Mouse (Mus musculus) spleen, postnatal 36 days (tissue): Measurements from ENCODE around the gene Slc8a1.

ENCODE experiments used
- DNase-seq, 2 experiments: peaks; one replicate each; pipeline ENCODE4 v3.0.0; 2022; ENCODE audit warnings: low spot score in 2 of 2, mixed read lengths in 1 of 2

Gene Slc8a1

DNA sequence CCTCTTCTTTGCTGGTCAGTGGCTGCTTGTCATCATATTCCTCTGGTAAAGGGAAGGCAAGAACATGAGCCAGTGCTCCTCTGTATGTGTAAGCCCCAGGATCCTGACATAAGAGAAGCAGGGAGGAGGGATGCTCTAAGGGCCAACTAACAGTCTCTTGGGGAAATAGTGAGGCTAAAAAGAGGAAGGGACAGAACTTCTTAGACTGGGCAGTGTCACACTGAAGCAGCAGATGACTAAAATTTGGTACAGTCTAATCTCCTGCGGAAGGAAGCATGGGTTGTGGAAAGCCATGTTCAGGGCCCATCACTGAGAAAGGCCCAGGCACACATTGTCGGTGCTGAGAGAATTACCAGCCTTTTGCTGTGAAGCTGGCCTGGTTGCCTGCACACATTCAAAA lies 305.4 kb downstream of the Slc8a1 start:
- no peak for DNase-seq

DNA sequence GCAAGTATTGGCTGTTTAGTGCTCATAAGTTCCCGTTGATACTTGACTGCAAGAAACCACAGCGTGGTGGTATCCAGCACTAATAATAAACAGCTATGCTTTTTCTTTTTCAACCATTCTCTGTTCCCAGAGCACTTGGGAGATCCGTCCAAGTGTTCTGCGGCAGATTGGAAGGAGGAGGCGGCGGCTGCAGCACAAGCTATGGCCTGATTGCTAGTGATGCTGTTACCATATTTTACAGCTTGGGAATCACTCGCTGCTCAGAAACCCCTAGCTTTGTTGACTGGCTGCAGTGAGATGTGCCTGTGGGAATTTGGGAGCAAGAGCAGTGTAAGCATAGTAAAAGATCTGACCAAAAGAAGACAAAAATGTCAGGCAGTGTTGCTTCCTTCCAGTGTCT lies 310.9 kb downstream of the Slc8a1 start:
- no peak for DNase-seq

DNA sequence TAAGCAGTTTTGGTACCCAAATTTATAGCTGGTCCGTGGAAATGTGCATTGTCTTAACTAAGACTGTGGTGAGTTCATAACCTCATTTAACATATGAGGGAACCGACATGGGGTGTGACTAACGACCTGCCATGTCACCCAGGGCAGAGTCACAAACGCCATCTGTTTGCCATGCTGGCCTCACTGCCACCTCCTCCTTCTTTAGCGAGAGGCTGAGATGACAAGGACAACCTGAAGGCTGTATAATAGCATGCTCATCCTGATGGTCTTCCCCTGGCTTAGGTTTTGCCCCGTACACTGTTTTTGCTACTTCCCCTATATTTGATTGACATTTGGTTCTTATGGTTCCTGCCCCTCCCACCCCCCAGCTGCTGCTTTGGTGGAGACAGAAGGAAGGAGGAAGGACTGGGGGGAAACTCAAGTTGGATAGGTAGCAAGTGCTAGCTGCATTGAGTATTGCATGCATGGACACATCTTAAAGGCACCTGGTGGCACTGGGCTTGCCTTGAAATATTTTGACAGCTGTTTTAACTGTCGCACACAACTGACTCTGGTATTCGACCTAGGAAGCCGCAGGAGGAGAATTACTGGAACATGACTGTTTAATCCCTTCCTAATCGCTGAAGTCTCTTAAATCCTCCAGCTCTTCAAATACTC lies 313.8 kb downstream of the Slc8a1 start:
- DNase-seq = no peak

DNA sequence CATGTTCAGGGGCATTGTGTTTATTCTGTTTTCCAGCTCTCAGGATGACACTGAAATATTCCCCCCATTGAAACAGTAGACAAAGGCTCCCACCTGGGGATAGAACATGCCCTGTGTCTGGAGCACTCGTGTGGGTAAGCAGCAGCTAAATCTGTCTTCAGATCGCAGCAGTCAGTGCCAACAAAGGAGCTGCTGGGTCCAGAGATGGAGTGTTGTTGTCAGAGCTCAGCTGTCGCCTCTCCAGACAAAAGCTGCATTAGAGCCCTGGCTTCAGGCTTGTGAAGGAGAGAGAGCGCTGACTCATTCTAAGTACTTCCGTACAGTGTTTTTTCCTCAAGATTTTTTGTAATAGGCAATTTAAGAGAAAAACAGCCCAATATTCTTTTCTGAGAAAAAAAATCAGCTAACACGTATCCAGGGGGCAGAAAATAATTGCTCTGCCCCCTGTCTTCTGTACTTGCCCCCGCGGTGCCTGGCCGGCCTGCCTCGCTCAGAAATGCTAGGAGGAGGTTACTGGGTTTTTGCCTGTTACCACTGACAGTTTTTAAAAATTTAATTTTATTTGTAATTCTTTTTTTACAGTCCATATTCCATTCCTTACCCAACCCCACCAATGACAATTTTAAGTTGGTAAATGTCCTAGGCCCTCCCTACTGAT lies 318.2 kb downstream of the Slc8a1 start:
- no peak for DNase-seq

DNA sequence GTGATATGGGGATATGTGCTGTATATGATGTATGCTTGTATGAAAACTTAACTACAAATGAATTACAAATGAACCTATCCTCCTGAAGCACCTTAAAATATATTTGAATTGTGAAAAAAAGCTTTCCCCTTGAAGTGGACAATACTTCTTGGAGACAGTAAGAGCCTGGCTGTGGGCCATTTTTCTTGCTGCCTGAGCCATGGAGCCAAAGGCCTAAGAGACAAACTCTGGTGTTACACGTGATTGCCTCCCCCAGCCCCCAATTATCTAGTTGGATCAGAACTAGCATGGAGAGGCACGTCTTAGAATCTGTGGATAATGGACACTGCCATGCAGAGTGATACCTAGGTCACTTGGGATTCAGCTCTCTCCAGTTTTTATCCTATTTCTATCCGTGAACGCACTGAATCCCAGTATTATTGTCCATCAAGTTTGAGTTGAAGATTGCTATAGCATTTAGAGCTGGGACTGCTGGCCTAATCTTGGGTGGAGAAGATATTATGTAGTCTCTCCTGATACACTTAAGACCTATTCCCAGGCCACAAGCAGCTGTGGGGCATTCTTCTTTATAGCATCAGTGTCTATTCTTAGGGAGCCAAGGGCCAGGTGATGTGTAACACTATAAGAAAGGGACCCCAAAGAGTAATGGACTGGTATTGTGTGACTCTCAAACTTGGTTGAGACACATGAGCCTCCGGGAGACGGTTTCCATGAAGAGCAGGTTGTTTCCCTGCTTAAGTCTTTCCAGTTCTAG lies 321.6 kb downstream of the Slc8a1 start:
- DNase-seq = no peak

DNA sequence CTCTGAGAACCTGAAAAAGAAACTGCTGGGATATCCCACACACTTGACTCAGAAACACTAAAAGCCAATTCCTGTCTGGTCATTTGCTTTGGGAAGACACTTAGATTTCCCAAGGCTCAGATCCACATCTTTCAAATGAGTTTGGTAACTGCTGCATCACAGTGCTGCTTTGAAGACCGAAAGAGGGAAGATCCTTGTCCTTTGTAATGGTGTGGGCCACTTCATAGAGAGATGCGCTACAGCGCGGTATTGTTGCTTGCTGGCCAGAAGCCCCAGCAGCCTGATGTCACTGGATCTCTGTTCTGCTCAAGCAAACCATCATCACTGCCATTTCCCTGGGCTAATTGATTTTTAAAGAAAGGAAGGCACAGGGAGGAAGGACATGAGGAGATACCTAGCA lies 325.4 kb downstream of the Slc8a1 start:
- no peak for DNase-seq

DNA sequence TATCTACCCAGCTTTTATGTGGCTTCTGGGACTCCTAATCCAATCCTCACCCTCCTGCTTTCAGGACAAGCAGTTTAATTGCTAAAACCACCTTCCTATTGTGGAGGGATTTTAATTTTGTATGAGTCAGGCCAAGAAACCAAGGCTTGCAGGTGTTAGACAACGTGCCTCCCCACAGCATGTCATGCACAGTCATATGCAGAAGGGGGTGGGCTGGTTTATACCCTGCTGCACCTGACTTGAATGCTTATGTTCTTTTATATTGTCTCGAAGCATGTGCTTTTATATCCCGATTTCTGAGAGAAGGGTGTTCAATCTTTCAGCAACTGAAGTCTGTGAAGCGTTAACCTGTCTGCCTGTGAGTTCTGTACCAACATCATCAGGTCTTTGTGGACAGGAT lies 334.0 kb downstream of the Slc8a1 start:
- no peak for DNase-seq

DNA sequence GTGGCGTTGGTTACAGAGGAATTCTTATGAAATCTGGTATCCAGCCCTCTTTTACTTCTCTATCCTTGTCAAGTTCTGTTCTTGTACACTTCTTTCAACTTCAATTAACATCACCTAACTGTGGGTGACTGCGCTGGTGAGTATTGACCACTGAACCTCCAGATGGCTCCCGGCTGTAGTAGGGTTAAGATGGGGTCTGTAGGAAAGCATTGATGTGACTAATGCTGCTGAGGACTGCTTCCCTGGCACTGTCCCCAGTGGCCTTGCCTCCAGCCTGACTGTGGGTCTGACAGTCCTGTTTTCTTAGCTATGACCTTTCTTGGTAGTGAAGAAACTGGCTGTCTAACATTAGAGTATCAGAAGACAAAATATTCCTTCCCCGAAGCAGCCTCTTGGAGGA lies 335.1 kb downstream of the Slc8a1 start:
- no peak for DNase-seq

DNA sequence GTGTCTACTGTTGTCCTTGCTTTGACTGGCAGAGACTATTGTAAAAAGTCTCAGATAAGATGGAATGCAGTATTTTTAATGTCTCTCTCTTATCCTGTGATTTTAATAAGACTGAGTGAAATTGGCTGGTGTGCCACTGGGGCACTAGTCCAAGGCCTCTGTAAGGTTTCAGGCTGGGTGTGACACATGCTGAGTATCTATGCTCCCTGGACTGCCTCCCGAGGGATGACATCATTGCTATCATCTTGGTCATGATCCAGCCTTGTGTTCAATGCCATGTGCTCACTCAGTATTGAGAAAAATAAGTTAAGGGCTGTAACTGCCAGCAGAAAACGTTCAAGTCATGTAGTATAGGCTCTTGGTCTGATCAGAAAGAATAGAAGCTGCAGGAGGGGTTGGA lies 335.5 kb downstream of the Slc8a1 start:
- no peak for DNase-seq

DNA sequence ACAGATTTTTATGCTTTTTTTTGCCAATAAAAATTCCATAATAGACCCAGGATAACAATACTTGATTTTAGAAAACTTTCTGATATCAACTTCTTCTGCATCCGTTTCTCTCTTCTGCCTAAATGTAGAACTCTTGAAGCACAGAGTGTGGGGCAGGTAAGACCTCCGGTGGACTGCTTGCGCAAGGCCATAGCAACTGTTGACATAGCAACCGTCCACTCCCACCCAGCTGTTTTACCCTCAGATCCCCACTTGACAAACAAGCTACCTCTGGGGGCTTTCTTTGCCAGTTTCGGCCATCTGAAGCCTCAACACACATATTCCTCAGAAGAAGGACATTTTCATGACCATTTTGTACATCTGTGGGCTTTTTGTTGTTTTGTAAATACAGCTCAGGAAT lies 337.8 kb downstream of the Slc8a1 start:
- DNase-seq = no peak

DNA sequence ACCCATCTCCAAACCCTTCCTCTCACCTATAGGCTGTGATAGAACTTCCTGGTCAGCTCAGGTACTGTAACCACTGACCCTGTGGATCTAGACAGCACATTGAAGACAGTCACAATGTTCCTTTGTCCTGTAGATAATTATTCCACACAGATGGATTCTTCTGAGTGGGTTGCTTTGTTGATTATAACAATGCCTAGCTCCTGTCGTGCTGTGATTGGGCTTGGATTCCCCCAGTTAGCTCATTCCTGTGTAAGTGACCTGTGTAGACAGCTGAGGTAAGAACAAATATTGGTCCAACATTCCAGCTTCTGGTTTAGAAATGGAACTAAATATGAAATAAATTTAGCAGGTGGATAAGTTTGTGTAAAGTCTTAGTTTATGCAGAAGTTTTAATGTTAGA lies 340.7 kb downstream of the Slc8a1 start:
- DNase-seq = no peak

DNA sequence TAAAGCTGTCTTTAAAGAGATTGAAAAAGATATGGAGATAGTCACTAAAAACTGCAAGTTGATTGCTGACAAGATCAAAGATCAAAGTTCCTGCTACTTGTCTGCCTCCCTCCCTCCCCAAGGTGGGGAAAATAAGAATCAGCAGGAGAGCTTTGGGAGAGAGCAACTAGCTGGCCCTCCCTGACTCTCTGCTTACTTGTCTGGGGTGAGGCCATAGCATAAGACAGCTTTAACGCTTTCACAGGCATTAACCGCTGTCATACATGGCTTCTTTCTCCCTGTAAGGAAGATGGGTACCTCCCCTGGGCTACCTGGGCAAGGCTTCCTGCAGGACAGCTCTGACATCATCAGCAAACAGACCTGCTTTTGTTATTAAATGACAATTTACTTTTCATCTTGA lies 344.1 kb downstream of the Slc8a1 start:
- DNase-seq = no peak

DNA sequence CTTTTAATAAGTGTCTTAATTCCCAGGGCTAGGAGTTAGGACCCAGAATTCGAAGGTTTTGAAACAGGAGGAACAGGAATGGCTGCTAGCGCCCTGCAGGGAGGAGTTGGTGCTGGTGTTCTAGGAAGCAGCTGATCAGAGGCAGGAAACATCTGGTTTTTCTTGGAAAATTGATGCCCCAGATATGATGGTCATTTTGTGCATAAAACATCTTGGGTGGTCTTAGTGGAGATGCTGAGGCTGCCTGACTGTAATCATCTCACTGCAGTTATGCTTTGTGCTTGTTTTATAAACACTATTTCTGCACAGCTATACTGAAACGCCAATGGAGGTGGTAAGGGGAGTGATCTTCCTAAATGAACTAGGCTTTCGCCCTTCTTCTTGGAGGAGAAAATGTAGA lies 345.1 kb downstream of the Slc8a1 start:
- no peak for DNase-seq

DNA sequence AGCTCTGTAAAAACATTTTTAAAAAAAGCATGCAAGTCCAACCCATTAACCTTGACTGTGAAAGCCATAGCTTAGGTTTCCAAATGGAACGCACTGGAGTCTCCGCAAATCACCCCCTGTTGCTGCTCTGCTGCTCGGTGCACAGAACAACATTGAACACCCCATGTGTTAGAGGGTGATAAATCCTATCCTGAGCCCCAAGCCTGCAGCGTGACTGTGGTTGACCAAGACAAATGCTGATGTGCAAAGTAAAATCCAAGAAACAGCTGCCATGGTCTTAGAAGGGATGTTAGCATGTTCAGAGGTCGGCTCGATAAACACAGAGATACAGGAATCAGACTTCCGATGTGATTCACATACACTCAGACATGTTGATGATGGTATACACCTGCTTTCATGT lies 346.7 kb downstream of the Slc8a1 start:
- DNase-seq = no peak

DNA sequence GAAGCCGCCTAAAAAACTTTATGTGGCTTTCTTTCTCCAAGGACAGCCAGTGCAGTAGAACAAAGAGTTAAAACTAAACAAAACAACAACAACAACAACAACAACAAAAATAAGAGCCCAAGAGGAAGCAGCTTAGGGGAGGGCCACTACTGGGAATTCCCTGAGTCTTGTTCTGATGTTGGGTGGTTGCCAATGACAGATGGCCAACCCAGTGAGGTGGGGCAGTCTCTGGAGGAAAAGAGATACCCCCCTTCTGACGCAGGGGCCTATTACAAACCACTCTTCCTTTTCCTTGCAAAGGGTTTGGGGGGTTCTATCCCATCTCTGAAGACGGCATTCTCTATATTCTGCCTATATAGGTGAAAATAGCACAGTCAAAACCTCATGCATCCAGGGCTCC lies 347.4 kb downstream of the Slc8a1 start:
- no peak for DNase-seq

DNA sequence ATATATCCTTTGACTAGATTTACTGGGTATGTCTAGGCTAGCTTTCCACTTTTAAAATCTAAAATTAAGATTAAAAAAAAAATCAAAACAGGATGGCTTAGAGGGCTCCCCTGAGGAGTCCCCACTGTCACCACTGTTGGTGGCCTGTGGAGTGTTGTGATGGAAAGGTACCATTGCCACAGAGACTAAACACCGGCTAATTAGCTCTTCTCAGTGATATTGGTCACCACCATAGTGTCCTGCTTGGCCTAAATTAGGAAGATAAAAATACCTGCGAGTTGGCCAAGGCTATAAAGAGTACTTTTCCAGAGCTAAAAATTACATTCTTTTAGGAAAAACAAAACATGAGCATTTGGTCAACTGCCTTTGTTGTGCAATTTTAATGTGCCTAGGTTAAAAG lies 352.1 kb downstream of the Slc8a1 start:
- no peak for DNase-seq

DNA sequence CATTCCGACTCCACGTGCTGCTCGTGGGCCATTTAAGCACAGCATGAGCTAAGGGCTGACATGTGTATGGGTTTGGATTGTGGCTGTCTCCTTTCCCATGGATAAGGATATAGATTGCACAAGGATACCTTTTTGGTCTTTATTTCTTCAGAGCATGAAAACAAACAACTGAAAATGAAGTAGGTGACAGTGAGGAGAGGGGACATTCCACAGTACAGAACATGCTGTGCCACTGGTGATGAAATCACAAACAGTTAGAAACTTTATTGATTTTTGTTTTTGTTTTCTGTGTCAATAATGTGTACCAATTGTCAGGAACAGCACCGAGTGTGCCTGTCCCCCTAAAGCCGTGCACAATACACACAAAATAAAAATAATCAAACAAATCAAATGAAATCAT lies 352.7 kb downstream of the Slc8a1 start:
- no peak for DNase-seq

DNA sequence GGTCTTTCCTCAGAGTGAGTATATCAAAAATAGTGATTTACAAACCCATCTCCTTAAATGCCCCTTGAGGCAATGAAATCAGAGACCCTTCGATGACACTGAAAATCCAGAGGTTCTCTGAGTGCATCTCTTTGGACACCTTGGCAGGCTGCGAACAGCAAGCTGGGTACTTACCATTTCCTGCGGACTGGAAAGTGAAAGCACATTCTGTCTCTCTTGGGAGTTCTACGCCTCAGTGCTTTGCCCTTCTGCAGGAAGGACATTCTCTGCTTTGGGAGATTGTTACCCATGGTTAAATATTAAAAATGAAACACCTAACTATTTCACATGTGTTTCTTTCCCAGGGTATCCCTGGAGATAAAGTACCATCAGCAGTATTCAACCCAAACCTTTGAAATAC lies 354.7 kb downstream of the Slc8a1 start:
- DNase-seq = peak in 1 of 2 experiments; percentile 27

DNA sequence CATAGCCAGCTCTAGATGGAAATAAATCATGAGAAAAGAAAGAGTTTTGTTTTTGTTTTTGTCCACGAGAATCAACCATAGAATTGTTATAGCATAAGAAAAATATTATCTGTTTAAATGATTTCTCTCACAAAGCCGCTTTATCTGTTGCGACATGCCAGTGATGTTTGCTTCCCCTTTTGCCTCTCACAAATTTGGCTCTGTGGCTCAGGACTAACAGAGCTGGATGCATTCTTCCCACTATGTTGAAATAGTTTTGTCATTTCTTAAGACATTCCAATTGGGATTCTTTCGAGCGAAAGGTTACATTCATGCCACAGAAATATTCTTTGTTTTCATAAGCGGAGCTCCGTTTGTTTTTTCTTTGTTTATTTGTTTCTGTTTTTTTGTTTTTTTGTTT lies 359.7 kb downstream of the Slc8a1 start:
- DNase-seq = no peak

DNA sequence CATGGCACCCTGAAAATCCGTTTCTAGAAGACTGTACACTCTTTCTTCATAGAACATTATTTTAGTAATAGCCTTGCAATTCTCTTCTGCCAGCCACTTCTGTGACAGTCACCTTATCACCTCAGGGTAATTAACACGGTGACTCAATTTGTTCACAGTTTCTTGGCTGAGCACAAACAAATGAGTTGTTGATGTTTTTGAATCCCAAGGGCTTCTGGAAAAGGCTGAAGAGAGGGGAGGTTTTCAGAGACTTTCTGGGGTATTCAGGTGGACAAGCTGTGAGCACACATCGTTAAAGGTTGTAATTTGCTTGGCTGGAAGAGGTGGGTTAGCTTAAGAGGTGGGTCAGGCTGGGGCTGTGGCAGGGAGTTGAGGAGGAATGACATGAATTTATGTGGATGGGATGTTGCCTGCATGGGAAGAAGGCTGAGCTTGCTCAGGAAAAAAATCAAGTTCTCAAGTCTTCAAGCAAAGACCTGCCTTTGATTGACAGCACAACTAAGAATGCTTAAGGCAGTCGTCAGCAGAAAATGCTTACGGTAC lies 360.3 kb downstream of the Slc8a1 start:
- no peak for DNase-seq

DNA sequence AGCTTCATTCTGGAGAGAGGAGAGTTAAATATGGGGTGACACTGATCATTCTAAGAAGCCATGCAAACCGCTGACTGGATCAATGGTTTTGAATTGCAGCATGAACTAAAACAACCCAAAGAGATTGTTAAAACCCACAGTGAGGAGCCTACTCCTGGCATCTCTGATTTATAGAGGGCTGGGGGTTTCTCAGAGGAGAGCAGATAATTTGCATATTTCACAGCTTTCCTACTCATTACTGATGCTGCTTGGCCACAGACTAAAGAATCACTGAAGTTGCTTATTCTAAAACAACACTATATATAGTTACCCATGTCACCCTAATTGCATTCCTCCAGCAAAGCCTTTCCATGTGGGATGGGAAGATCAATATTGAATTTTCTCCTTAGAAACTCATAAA lies 361.0 kb downstream of the Slc8a1 start:
- no peak for DNase-seq

DNA sequence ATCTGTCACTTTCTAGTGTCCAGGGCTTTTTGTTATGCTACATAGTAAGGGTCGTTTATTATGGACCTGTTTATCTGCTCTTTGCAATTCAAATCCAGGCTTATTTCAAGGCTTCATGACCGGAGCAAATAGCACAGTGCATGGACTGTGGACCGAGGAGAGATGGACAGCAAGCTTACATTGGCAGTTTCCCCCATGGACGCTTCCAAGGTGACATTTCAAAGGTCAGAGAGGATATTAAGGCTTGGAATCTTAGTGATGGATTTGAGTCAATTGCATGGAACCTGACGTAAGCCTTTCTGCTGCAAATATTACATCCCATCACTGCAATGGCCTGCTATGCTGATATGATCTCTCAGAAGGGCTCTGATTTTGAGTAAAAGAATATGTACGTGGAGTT lies 362.3 kb downstream of the Slc8a1 start:
- DNase-seq = no peak

DNA sequence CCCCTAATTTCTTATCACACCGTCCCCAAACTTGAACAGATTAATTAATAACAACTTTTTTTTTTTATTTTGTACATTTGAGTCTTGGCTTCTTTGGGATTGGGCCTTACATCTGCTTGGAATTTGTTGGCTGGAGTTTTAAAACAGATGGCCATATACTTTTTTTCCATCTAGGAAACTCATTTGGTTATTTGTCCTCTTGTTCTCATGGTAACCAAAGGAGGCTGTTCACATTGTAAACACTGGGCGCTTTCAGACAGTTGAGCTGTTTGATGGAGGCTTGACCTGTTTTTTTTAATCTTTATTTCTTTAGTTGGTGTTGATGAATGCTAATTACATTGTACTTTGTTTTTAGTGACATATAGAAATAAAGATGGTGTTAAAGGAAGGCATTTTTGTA lies 369.1 kb downstream of the Slc8a1 start:
- no peak for DNase-seq
